Mouse (Mus musculus): Measurements from ENCODE around the gene Hacd2.

The Hacd2 gene

DNA sequence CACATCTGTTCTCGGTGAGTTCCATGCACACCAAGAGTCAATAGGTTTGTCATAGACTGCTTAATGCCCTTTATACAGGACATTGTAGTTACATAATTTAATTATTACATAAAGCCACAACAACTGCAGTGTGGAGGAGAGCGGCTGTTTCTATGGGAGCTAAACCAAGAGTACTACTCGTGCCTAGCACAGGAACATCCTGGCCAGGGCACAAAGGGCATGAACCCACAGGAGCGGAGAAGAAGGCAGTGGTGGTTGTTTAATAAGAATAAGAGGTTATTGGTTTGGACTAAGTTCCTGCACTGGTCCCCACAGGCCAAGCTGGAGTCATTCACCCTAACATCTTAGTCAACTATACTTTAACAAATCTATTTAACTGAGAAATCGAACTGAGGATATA, 16.0 kb upstream of the Hacd2 start:
- no peak for DNase-seq (ENCODE audit: low read depth, low spot score)

DNA sequence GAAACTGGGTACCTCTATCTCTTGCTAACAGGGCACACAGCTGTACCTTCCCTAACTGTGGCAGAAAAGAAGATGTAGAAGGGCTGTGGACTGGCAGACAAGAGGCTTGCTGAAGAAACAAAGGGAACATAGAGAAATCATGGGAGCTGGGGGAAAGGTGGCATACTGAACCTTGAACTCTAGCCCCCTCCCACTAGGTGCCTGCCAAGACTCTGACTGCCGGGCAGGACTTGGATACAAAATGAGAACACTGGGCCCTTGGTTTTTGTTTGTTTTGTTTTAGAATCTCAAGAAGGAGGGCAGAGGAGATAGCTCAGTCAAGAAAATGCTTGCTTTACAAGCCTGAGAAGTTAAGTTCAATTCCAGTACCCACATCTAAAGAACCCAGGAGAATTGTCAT, 14.9 kb upstream of the Hacd2 start:
- DNase-seq (ENCODE audit: low read depth, low spot score), result no peak

DNA sequence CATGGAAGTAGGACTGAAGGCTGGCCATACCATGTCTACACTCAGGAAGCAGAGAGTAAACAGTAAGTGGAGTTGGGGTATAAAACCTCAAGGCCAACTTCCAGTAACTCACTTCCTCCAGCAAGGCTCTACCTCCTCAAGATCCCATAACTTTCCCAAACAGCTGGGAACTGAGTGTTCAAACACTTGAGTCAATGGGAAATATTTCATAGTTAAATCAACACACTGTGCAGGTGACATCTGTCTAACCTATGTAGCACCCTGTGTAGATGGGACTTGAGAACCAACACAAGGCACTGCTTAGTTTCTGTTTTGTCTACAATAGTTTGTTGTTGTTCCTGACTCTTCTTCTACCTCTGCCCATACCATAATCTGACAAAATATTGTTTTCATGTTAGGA, 13.8 kb upstream of the Hacd2 start:
- DNase-seq (ENCODE audit: low read depth, low spot score), result no peak

DNA sequence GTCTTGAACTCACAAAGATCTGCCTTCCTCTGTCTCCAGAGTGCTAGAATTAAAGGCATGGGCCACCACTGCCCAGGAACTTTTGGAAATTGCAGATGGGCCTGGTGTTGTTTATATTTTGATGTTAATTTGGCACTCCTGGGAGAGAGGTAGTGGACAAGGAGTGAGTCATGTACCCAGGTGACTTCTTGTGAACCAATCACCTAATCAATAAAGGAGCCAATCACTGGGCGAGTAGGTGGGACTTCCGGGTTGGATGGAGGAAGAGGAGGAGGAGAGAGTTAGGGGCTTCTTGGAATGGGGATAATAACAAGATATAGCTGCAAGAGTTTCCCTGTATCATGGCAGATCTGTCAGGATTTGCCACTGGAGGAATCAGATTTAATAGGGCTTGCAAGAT, 8.7 kb upstream of the Hacd2 start:
- no peak for DNase-seq (ENCODE audit: low read depth, low spot score)

DNA sequence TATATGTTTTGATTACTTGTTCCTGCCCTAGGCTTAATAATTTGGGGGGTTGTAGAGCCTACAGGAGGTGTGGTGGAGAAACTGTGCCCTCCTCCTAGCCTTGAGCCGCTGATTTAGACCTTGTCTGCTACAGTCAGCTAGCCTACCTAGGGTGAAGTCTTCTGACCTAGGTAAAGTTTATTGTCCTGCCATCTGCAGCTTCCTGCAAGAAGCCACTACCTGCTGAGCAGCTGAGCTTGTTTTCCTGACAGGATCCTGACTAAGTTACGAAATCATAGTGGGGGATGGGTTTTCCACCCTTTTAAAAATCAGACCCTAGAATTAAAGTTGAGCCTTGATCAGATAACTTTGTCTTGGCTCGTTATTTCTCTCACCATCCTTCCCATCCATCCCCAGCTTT, 5.7 kb upstream of the Hacd2 start:
- DNase-seq (ENCODE audit: low read depth, low spot score), result no peak

DNA sequence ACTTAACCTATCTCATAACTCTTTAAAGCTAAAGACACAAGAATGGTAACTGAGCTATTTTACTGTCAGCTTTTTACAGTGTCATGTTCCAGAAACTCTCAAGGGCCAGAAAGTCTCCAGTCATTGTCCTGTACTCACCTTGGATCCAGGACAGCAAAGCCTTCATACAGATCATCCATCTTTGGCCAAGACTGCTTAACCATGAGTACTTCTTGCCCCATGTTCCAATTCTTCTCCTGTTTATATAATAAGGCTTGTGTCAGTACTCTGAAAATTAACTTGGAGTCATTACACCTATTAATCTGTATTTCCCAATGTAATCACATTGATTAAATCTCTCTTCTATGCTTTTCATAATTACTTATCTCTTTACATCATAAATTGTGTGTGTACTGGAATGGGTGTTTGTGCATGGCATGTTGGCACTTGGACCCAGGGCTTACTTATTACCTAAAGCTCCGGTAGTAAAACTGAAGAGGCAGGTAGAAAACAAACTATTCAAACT, 3.7 kb upstream of the Hacd2 start:
- DNase-seq (ENCODE audit: low read depth, low spot score), result no peak

DNA sequence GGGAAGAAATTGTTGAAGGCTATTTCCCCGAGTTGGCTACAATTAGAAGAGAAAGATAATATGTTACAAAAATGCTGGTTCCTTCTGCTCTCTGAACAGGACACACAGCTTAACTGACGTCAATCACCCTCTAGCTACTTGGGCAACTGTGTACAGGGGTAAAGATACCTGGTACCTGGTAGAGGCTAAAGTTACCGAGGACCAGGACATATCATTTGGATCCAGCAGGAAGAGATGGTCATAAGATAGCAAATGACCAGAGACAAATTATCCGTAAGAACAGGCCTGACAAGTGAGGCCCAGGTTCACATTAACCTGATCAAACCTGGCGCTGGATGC, 356 bp upstream of the Hacd2 start:
- no peak for DNase-seq (ENCODE audit: low read depth, low spot score)

DNA sequence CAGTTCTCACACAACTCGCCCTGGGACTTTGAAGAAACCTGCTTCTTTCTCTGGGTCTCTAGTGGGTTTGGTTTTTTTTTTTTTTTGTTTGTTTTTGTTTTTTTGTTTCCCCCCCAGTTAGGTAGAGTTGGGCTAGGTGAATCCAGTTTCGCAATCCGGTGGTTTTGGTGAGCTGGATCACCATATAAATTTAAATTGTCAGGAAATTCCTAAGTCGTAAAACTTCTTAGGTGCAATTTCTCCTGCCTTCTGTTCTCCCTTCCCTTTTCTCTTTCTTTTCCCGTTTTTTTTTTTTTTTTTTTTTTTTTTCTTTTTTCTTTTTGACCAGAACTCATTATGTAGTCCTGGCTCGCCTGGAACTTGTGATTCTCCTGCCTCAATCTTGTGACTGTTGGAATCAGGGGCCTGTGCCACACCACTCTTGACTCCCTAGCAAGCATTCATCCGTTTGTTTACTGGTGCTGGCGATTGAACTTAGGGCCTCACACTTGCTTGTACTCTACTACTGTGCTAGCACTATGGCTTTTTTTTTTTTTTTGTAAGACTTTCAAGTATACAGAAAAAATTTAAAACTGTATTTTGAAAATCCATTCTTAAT, 1.0 kb downstream of the Hacd2 start:
- no peak for DNase-seq (ENCODE audit: low read depth, low spot score)

DNA sequence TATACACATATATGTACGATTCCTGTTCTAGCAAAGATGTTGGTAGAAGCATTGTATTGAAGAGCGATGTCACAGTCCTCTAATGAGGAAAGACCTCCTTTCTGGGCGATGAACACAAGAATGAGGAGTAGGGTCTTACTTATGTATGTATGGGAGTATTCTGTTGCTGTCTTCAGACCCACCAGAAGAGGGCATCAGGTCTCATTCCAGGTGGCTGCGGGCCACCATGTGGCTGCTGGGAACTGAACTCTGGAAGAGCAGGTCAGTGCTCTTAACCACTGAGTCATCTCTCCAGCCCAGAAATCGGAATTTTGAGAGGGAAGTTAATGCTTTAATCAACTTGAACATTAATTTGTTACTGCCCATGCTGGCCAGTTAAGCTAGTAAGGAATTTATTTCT, 2.1 kb downstream of the Hacd2 start:
- DNase-seq (ENCODE audit: low read depth, low spot score), result no peak

DNA sequence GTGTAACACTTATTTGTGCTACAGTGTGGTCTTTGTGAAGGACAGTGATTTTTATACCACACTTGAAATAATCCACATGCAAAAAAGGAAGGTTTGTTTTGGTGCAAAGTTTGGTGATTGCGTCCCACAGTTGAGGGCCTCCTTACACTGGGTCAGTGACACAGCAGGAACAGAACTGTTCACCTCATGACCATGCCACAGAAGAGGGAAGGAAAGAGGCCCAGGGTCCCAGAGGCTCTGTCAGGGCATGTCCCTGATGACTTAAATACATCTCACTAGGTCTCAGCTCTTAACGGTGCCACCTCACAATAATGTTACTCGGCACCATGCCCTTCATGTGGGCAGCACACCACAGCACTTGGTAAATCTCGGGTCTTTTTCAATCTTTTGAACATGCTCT, 3.1 kb downstream of the Hacd2 start:
- DNase-seq (ENCODE audit: low read depth, low spot score), result no peak

DNA sequence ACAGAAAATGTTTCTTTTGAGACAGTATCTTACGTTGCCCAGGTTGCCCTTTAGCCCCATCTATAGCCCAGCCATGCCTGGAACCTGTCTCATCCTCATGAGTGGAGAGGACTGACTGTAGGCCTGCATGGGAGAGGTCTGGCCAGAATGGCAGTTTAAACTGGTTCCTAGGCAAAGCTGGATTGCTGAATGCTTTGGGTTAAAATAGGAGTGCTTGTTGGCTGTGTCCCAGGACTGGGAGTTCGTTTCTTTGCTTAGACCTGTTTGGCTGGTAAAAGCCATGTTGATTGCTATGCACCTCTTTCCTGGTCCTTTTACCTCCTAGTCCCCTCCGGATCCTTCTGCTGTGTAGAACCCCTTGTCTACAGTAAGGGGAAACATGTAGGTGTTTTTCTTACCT, 11.0 kb downstream of the Hacd2 start:
- DNase-seq (ENCODE audit: low read depth, low spot score), result no peak

DNA sequence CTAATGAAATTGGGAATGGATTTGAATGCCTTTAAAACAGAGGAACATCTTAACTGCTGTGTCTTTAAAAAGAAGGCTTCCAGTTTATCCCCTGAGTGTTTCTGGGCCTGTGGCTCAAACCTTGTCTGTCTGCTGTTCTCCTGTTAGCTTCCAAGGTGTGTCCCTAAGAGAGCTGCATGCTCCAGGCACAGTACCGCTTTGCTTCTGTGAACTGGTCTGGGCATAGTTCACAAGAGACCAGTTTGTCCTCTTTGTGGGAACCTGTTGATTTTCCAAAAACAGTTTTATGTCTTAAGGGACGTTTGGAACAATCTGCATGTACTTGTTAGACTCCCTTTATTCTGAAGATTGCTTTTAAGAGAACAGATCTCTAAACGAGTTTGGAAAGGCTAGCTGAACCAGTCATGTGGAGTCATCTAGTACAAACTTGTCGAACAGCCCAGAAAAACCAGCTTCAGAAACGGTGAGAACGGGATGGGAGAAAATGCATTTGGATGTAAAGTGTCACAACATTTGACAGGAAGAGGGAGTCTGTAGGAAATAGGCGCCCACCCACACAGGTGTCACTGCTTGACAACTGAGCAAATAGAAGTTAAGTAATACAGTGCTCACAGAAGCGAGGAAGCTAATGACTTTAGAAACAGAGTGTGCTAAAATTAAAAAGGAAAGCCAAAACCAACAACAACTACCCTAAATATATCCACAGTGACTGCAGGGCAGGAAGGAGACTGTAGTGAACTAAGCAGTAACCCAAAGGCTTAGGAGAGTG, 11.8 kb downstream of the Hacd2 start:
- DNase-seq (ENCODE audit: low read depth, low spot score), result no peak

DNA sequence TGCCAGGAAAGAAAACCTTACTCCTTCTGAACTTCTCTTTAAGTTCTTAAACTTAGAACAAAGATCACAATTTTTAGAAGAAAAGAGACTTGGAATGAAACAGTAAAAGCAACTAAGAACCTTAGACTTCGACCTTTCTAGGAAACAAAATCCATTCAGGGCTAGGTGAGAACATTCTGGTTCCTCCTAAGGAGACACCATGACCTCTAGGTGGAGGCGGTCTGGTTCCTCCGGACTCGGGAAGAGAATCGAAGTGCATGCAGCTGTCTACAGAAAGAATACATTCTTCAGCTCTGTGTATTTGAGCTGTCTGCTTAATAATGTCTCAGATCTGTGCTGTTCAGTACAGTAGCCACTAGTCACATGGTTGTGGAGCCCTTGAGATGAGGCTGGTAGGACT, 12.7 kb downstream of the Hacd2 start:
- no peak for DNase-seq (ENCODE audit: low read depth, low spot score)

DNA sequence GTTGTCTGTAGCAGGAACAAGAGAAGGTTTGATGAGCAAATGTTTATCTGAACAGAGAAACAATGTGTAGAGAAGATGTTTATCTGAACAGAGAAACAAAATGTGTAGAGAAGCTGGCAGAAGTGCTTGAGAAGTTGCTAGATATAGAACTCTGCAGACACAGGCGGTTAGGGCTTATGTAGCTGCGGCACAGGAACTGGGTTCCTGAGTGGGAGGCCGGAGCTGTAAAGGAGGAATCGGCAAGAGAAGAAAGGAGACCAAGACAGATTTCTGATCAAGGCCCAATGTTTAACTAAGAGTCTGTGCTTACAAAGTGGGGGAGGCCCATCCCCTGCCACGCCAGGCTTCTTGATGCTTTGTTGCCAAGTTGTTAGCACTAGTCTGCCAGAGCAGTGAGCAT, 14.5 kb downstream of the Hacd2 start:
- DNase-seq (ENCODE audit: low read depth, low spot score), result no peak

DNA sequence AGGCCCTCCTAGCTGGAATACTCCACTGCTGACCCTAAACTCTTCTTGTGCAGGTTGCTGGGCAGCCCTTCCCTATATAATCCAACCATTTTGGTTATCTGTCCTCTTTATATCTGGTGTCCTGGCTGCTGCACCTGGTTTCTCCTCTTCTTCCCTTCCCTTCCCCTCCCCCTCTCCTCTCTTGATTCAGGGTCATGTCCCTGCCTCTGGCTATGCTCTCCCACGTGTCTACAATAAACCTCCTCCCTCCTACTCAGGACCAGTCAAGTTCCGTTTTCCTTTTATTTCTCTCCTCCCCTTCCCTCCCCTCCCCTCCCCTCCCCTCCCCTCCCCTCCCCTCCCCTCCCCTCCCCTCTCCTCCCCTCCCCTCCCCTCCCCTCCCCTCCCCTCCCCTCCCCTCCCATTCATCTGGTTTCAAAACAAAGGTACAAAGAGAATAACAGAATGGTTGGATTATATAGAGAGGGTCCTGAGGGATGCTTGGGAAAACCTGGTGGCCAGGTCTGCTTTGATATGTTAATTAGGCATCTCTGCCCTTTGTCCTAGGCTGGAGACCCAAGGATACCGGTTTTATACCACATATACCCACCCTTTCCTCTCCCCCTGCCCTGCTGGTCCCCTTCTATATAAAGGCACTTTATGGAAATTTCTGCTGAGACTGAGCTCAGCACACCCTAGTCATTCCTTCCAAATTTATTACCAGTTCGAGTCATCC, 16.3 kb downstream of the Hacd2 start:
- no peak for DNase-seq (ENCODE audit: low read depth, low spot score)

DNA sequence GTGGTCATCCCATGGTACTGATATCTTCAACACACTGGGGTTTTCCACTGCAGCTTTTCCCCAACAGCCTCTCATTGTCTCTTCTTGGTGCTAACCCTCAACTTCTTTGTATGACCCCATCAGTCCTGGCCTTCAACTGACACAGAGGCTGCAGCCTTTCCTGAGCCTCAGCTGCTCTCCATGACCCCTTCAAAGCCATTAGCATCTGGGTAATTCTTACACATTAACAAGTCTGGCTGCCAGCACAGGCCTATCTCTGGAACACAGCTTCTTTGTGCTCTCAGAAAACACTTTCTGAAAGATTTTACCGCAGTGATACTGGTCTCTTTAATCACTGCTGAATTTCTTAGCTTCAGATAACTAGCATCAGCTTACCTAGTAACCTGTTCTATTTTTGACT, 17.9 kb downstream of the Hacd2 start:
- no peak for DNase-seq (ENCODE audit: low read depth, low spot score)

DNA sequence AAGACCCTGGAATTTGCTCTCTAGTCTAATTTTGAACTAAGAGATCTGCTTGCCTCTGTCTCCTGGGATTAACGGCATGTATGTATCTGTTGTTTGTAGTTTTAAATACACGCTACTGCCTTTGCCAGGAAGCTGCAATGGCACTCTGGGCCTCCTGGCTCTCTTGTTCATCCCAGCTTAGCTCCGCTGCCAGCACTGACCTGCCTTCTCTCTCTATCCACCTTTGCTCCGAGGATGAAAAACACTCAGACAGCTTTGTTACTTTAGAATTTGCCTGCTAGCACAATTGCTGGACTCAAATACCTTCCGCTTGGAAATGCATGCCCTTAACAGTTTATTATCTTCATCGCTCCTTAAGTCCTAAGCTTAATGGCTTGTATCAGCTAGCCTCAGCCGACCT, 18.8 kb downstream of the Hacd2 start:
- DNase-seq (ENCODE audit: low read depth, low spot score), result no peak

DNA sequence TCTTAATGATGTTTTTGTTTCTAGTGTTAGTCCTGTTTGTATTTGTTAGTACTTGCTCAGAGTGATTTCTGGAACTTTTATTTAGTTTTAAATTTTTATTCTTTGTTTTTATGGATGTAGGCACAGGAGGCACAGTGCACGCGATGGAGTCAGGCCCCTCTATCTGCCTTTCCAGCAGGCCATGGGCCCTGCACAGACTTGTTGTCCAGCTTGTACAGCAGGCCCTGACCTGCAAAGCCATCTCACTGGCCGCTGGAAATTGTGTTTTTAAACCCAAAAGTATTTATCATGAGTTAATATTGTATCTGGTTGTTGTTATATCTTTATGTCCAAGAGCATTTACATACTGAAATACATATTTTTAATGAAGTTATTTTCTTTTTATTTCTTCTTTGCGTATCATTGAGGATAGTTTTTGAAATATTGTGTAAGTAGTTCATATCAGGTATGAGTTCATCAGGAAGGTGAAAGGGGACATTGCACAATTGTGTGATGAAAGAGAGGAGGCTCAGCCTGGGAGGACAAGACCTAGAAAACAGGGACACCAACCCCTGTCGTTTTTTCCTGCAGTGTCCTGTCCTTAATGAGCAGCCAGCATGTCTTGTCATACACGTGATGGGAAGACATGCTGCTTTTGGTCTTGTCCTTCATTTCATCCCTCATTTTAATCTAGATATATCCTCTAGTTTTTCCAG, 24.0 kb downstream of the Hacd2 start:
- DNase-seq (ENCODE audit: low read depth, low spot score), result no peak

DNA sequence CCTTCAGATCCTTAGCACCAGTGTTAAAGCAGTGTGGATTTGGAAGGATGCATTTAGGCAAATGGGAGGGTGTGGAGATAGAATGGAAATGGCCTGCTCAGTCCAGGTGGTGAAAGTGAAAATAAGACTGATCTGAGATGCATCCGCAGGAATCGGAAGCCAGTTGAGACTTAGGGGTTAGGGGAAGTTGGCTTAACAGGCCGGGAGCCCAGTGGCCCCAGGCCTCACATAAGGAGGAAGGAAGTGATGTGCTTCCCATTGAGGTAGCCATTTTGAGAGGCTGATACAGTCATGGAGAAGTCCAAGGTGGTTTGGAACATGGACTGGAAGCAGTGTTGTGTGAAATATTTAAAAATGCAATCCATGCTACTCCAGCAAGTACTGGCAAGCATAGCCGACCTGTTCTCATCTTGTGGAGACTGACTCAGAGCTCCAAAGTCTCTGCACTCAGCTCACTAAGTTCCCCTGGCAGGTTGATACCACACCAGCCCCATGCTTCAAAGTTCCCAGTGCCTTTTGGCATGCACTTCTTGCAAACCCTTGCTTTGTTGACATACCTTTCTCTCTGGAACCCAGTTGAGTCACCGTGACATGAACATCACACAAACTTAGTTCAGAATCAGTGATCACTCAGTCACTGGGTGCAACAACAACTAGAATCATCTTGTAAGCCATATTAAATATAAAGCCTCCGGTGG, 25.2 kb downstream of the Hacd2 start:
- DNase-seq (ENCODE audit: low read depth, low spot score), result no peak

DNA sequence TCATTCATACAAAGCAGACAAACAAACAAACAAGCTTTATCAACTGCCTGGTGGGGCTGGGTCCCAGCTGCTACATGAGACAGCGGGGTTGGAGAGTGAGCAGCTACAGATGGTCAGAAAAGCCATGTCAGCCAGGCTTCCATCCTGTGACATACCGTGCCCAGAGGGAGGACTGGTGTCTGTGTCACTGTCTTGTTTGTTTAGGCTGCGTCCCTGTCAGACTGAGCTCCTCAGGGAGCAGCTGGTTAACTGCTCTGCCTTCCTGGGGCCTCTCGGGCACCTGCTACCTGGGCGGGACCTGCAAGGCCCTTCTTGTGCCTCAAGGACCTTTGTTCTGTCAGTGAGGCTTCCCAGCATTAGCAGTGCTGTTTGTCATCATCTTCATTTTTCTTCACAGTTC, 28.8 kb downstream of the Hacd2 start:
- DNase-seq (ENCODE audit: low read depth, low spot score), result no peak

DNA sequence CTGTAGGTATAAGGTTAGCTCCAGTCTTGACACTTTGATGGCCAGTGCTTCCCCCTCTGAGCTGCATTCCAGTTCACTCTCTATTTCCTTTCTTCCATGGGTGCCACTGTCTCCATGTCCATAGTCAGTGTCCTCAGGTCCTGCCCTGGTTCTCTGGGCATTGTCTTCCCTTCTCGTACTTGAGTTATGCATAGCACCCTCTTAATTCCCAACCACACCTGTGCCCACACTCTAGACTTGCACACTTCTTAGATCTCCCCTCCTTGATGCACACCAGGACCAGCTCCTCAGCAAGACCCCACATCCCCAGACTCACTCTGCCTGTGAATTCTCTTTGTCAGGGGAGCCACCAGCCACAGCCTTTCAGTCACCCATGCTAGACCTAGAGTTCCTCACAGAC, 30.0 kb downstream of the Hacd2 start:
- no peak for DNase-seq (ENCODE audit: low read depth, low spot score)

Measured in retina, adult 2 months (tissue).